Mouse (Mus musculus): ENCODE measurements around the gene Fgf2.
A peak's percentile ranks its signal among the peaks of the same experiment; 100 is the strongest.

The Fgf2 gene

GRCm38 (mm10) chr3:37348221-37349165, at the start of gene Fgf2:
TSS of gene Fgf2 (plus strand) at chr3:37348346.
- DNase-seq (ENCODE audit: inconsistent age in 2 of 2, low spot score in 1 of 2) = peak; percentile 47 to 81

- no peak for DNase-seq (ENCODE audit: inconsistent age in 2 of 2, low spot score in 1 of 2)
Observed at GRCm38 (mm10) chr3:37299470-37299869, 48.7 kb upstream of the Fgf2 start.

DNA sequence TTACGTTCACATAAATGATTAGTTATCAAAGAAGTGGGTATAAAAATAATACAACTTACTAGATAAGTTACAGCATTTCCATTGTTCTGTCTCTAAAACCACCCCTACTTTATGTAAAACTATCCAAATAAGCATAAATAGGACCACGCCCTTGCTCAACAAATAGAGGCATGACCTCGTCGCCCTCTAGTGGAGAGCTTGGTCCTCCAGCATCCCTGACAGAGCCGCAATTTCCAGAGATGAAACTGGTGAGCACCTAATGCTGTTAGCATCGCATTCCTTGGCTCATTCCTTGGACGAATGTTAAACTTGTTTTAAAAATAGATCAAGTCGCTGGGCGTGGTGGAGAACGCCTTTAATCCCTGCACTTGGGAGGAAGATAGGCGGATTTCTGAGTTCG, 45.5 kb upstream of the Fgf2 start:
- DNase-seq (ENCODE audit: inconsistent age in 2 of 2, low spot score in 1 of 2) = peak in 1 of 2 experiments; percentile 65

DNA sequence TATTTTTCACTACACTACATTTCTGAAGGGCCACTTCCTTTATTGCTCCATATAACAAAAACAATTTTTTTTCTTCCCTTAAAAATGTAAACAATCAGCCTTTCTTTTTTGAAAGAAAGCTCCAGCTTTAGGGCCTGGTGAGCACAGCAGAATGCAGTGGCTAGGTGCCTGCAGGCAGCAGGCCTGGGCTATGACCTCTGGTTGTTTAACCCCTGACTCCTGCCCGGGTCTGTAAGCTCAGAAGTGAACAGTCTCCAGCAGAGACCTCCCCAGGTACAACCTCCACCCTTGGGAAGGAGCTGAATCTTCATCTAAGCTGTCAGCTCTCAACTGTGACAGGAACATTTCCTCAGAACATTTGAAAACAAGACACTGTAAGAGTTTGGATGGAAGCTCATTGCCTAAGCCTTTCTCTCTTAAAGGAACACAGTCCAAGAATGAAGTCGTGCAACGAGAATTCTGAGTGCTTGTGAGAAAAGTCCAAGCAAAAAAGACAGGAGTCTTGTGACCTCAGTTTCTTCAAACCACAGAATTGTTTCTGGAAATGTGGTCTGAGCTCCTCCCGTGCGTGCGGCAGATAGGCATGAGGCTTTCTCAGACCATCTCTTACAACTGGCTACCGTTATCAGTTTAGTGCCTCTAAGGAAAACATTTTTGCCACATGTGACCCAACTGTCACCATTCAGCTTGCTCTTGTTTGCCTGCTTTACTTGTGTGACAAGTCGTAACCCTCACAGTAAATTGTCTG, 44.6 kb upstream of the Fgf2 start:
- DNase-seq (ENCODE audit: inconsistent age in 2 of 2, low spot score in 1 of 2) = no peak

GRCm38 (mm10) chr3:37311897-37312369, 36.2 kb upstream of the Fgf2 start:
- no peak for DNase-seq (ENCODE audit: inconsistent age in 2 of 2, low spot score in 1 of 2)

GRCm38 (mm10) chr3:37312370-37312941, 35.7 kb upstream of the Fgf2 start, which contains the start of the genes Bbs12 and Cetn4:
TSS of gene Bbs12 (plus strand) at chr3:37312554.
TSS of gene Cetn4 (minus strand) at chr3:37312708.
- peak; percentile 96 to 99 for DNase-seq (ENCODE audit: inconsistent age in 2 of 2, low spot score in 1 of 2)

GRCm38 (mm10) chr3:37313371-37313770, 34.8 kb upstream of the Fgf2 start:
- peak; percentile 65 to 86 for DNase-seq (ENCODE audit: inconsistent age in 2 of 2, low spot score in 1 of 2)

- no peak for DNase-seq (ENCODE audit: inconsistent age in 2 of 2, low spot score in 1 of 2)
Observed at GRCm38 (mm10) chr3:37316233-37316632, 31.9 kb upstream of the Fgf2 start.

DNA sequence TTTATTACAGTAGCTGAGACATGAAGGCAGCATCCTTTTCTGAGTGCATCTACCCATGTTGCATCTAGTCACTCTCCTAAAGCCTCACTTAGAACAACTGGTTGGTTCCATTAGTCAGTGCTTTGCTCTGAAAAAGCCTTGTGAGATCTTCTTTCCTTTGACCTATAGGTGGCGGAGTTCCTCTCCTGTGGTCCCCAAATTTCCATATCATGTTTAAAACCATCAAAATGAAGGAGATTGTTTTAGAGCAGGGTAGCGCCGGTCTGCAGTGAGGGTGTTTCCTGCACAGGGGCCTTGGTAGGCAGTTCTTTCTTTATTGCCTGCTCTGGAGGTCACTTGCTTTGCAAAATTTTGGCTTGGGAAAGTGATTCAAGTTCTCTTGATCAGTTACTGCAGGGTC, 23.8 kb upstream of the Fgf2 start:
- DNase-seq (ENCODE audit: inconsistent age in 2 of 2, low spot score in 1 of 2) = peak; percentile 20 to 63

GRCm38 (mm10) chr3:37325317-37326112, 22.6 kb upstream of the Fgf2 start:
- no peak for DNase-seq (ENCODE audit: inconsistent age in 2 of 2, low spot score in 1 of 2)

DNA sequence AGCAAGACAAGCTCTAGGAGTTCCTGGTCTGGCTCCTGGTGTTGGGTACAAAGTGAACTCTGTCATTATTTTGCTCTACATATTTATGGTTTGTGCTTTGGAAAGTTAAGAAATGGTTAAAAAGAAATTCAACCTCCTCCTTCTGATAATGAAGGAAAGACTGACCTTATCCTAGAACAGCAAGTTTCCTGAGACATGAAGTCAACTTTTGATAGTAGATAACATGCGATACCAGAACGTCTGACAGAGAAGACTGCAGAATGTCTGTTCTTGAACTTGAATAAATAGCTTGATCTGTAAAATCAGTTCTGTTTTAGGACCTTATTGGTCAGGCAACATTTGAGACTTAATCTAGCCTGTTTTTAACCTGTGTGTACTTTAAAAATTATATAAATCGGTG, 21.5 kb upstream of the Fgf2 start:
- no peak for DNase-seq (ENCODE audit: inconsistent age in 2 of 2, low spot score in 1 of 2)

DNA sequence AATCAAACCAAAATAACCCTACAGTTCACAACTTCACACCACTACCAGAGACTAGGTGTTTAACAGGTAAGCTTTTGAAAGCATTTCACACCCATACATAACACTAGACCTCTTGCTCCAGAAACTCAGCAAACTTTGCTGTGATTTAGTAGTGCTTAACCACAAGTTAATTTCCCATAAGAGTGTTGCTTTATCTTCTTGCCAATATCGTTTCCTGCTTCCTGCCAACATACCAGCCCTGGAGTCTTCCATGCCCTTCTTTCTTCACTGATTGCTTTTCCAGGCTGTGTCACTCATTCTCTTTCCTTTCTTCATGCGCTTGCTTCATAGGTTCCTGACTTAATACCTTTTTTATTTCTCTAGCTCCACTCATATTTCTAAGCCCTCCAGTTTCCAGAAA, 19.7 kb upstream of the Fgf2 start:
- no peak for DNase-seq (ENCODE audit: inconsistent age in 2 of 2, low spot score in 1 of 2)

DNA sequence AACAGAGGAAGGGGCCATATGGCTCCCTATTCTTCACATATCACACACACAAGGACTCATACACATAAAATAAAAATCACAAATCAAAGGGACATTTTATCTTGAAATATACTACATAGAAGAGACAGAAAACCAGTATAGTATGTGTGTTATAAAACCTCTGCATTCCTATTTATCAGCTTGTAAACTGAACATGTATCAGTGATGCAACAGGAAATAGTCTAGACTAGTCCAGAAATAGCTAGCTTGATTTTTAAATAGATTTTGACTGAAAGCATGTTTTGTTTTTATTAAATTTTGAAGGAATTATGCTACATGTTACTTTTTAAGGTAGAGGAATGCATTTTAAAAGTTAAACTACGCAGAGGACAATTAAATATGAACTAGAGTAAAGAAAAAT, 18.2 kb upstream of the Fgf2 start:
- DNase-seq (ENCODE audit: inconsistent age in 2 of 2, low spot score in 1 of 2) = no peak

GRCm38 (mm10) chr3:37331999-37332449, 16.1 kb upstream of the Fgf2 start:
- DNase-seq (ENCODE audit: inconsistent age in 2 of 2, low spot score in 1 of 2) = no peak

- no peak for DNase-seq (ENCODE audit: inconsistent age in 2 of 2, low spot score in 1 of 2)
Observed at GRCm38 (mm10) chr3:37334053-37334452, 14.1 kb upstream of the Fgf2 start.

GRCm38 (mm10) chr3:37341110-37341509, 7.0 kb upstream of the Fgf2 start:
- DNase-seq (ENCODE audit: inconsistent age in 2 of 2, low spot score in 1 of 2) = peak; percentile 34 to 73

DNA sequence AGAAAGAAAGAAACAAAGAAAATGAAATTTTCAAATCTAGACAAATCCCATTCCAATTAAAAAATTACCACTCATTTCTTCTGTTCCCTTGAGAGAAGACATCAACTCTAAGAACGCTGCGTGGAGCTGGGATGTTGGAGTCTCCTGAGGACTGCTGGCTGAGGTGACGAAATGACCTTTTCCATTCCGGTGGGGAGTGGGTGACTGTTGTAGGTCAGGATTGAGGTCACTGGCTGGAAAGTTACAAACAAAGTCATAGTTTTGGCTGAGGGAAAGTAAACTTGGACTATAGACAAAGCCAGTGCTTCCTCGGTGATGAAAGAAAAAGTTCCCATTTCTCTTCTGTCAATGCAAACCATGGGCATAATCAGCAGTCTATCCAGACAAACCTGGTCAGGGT, 5.3 kb upstream of the Fgf2 start:
- no peak for DNase-seq (ENCODE audit: inconsistent age in 2 of 2, low spot score in 1 of 2)

DNA sequence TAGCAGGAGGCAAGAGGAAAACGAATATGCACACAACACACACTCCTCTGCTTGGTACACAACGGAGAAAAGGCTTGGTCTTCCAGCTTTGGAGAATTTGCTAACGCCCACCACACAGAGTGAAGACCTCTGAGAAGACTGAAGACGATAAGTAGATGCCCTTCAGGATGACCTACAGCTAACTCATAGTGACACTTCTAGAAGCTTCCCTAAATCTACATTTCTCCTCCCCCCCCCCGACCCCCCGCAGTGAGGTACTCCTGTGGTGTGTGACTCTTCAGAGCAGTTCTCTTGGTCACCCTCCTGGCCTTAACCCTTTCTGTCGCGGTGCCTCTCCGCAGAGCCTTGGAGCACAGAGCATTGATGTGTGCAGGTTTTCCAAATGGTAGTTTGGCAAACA, 475 bp upstream of the Fgf2 start:
- no peak for DNase-seq (ENCODE audit: inconsistent age in 2 of 2, low spot score in 1 of 2)

GRCm38 (mm10) chr3:37349166-37349548, 1.0 kb downstream of the Fgf2 start:
- no peak for DNase-seq (ENCODE audit: inconsistent age in 2 of 2, low spot score in 1 of 2)

- no peak for DNase-seq (ENCODE audit: inconsistent age in 2 of 2, low spot score in 1 of 2)
Observed at GRCm38 (mm10) chr3:37350386-37350785, 2.2 kb downstream of the Fgf2 start.
